ENCODE assay signal across 8 mouse cellular contexts in genomic region chr1:50926374-50927060, GRCm38 (mm10). TPM values are rescaled to one million over a fixed set of nuclear protein-coding genes. Genes with fewer than 3 reads are reported as not detected.
DNase-seq lines count a peak whose midpoint lies in the region; ATAC-seq and TF ChIP-seq lines count a peak whose summit lies in the region.

No protein-coding gene starts in this region.

- H3K27me3 ChIP-seq in lung, embryonic 14.5 days (ENCODE audit: insufficient read depth, low read length): peaks cover 40% of the 10 kb centered on the region
- H3K27me3 ChIP-seq in midbrain, embryonic 15.5 days (replicated peaks): no peaks in the 10 kb centered on the region

- no peaks in the 10 kb centered on the region for H3K4me1 ChIP-seq in lung, embryonic 14.5 days (ENCODE audit: insufficient read depth)
- H3K4me1 ChIP-seq in brown adipose tissue, adult 24 weeks (ENCODE audit: control insufficient read depth, insufficient read depth, insufficient read length, low read length): 0 out of 2 replicates have a peak, but pooled peaks cover 3% of the 10 kb centered on the region
- no peaks in the 10 kb centered on the region for H3K4me1 ChIP-seq in midbrain, embryonic 15.5 days

- DNase-seq in lung, embryonic 14.5 days: peak; percentile 62
- no peak for DNase-seq in lung, postnatal 25 days (ENCODE audit: low spot score)
- peak; percentile 17 for DNase-seq in forelimb bud, embryonic 11.5 days (ENCODE audit: low read depth, low spot score)
- DNase-seq in left cerebral cortex, adult 18-20 months (ENCODE audit: low spot score in 2 of 2): peak; percentile 22 to 23
- no peak for DNase-seq in spleen, postnatal 36 days (ENCODE audit: low spot score in 2 of 2)
- no peak for DNase-seq in spleen, adult 12 weeks (ENCODE audit: low spot score)

- H3K9ac ChIP-seq in lung, embryonic 14.5 days: peak overlapping the region; percentile 37
- peak overlapping the region; percentile 80 for H3K9ac ChIP-seq in midbrain, embryonic 15.5 days

- 2% methylated on average over 23 of the region's 23 CpGs for WGBS in lung, embryonic 14.5 days
- under 1% methylated on average over 23 of the region's 23 CpGs for WGBS in midbrain, embryonic 15.5 days

- TF ChIP-seq CTCF in lung, embryonic 14.5 days (IDR thresholded peaks at IDR 0.05; ENCODE audit: low read depth): no peak

- no peaks in the 10 kb centered on the region for H3K36me3 ChIP-seq in lung, embryonic 14.5 days (ENCODE audit: insufficient read depth)
- H3K36me3 ChIP-seq in midbrain, embryonic 15.5 days (replicated peaks): no peaks in the 10 kb centered on the region

- peak; percentile 50 for ATAC-seq in lung, embryonic 14.5 days (ENCODE audit: insufficient read depth)
- ATAC-seq in midbrain, embryonic 15.5 days (replicated peaks): peak; percentile 62

- no peaks in the 10 kb centered on the region for H3K9me3 ChIP-seq in lung, embryonic 14.5 days (ENCODE audit: low read depth, low read length)
- no peaks in the 10 kb centered on the region for H3K9me3 ChIP-seq in midbrain, embryonic 15.5 days

- no peak overlapping the region for H3K27ac ChIP-seq in lung, embryonic 14.5 days (ENCODE audit: low read depth)
- no peak overlapping the region for H3K27ac ChIP-seq in brown adipose tissue, adult 24 weeks (replicated peaks; ENCODE audit: low read depth, low read length)
- peak overlapping the region; percentile 96 for H3K27ac ChIP-seq in midbrain, embryonic 15.5 days

- H3K4me3 ChIP-seq in lung, embryonic 14.5 days (ENCODE audit: low read depth, low read length): peak overlapping the region; percentile 60
- H3K4me3 ChIP-seq in brown adipose tissue, adult 24 weeks (ENCODE audit: insufficient read depth, low read depth, low read length): peak overlapping the region; percentile 59
- peak overlapping the region; percentile 80 for H3K4me3 ChIP-seq in midbrain, embryonic 15.5 days

- peak overlapping the region; percentile 100 for H3K4me2 ChIP-seq in lung, embryonic 14.5 days
- H3K4me2 ChIP-seq in midbrain, embryonic 15.5 days: peak overlapping the region; percentile 73

RNA-seq across cellular contexts. Expression of gene Tmeff2, which starts 26.1 kb away (rescaled TPM):
- 2.6 and 2.7 TPM in 2 replicates for polyA plus RNA-seq in lung, embryonic 14.5 days (2014; fragmentation: Nextera tagmentation; extraction: Ambion mirVana)
- polyA plus RNA-seq in brown adipose tissue, adult 24 weeks (2012; ENCODE audit: insufficient read depth, insufficient read length, missing spikeins): 1.0 and 3.9 TPM in 2 replicates
- 10 to 100 TPM; 46.9 to 49.9 TPM for total RNA-seq in left cerebral cortex, adult 18-20 months (2021)
- polyA plus RNA-seq in midbrain, embryonic 15.5 days (2015; fragmentation: Nextera tagmentation; extraction: Ambion mirVana): 74.7 and 78.6 TPM in 2 replicates

Comparison
In these comparisons a context has a peak if more than half of its experiments do, and no peak if none do; other contexts are left out.
1. DNase-seq: peak in lung, embryonic 14.5 days (single experiment), forelimb bud, embryonic 11.5 days (single experiment) and left cerebral cortex, adult 18-20 months (2 of 2); none in lung, postnatal 25 days (single experiment), spleen, postnatal 36 days (0 of 2) and spleen, adult 12 weeks (single experiment).
2. RNA of gene Tmeff2, which starts 26.1 kb away (polyA plus RNA-seq): 74.7 to 78.6 TPM in midbrain, embryonic 15.5 days; 1.0 to 3.9 TPM in brown adipose tissue, adult 24 weeks and 2.6 to 2.7 TPM in lung, embryonic 14.5 days; every median in the first group is over 10 times any median in the second.
3. Peak in every context shown above with its lines, with median percentiles within 50 percentile points of each other: H3K4me3 ChIP-seq.